50 mouse cellular contexts compared by ENCODE assay signal in the genomic region with DNA sequence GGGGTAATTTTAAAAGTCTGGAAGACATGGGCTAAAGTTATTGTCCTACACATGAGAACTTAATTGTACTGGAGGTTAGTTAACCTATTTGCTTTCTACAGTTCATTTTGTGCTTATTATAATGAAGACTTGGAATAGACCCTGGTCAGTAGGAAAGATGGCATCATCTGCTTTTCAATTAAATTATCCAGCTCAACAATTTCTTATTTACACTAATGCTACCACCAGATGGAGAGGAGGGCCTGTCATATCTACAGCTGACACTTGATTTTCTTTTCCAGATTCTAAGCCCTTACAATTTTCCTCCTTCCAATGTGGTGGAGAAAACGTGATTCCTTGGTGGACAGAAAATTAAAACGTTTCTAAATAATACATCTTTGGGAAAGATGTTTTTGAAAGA. TPM values are rescaled to one million over a fixed set of nuclear protein-coding genes. Genes with fewer than 3 reads are reported as not detected.
"Had no signal": no experiment of that assay in that cellular context is flagged by ENCODE, and none has a peak within 500 bp of the region (broad histone marks: within the 10 kb centered on the region; RNA-seq: fewer than 3 reads in every experiment).

No protein-coding gene starts in this region.

- H3K36me3 ChIP-seq: heart, embryonic 10.5 days; heart, embryonic 12.5 days; heart, embryonic 13.5 days; heart, embryonic 15.5 days; hindbrain, embryonic 10.5 days; hindbrain, embryonic 12.5 days; hindbrain, embryonic 15.5 days; intestine, embryonic 15.5 days; kidney, embryonic 15.5 days had no signal

- H3K4me3 ChIP-seq: heart, adult 2 months; heart, embryonic 10.5 days; heart, embryonic 12.5 days; heart, embryonic 13.5 days; heart, embryonic 15.5 days; hindbrain, embryonic 10.5 days; hindbrain, embryonic 12.5 days; hindbrain, embryonic 15.5 days; intestine, embryonic 15.5 days; kidney, embryonic 15.5 days; layer of hippocampus, adult 2 months had no signal

- H3K4me2 ChIP-seq: heart, embryonic 11.5 days; heart, embryonic 12.5 days; heart, embryonic 13.5 days; heart, embryonic 15.5 days; hindbrain, embryonic 12.5 days; hindbrain, embryonic 14.5 days; hindbrain, embryonic 15.5 days; intestine, embryonic 15.5 days; kidney, embryonic 15.5 days had no signal

- H3K9ac ChIP-seq: heart, embryonic 12.5 days; heart, embryonic 13.5 days; heart, embryonic 15.5 days; hindbrain, embryonic 12.5 days; hindbrain, embryonic 14.5 days; hindbrain, embryonic 15.5 days; intestine, embryonic 15.5 days; kidney, embryonic 15.5 days had no signal

- DNase-seq: heart, adult 2 months; heart, postnatal 10 days; heart, postnatal 14 days; heart, postnatal 36 days; heart, postnatal 4 days; kidney, adult 11 months; kidney, adult 18-20 months; kidney, adult 2 months; kidney, adult 8-10 months; kidney, adult 9 months; kidney, postnatal 10 days; kidney, postnatal 14 days; kidney, postnatal 25 days; kidney, postnatal 36 days; kidney, postnatal 4 days; layer of hippocampus, adult 9-11 months; layer of hippocampus, postnatal 36 days had no signal

- ATAC-seq: hindbrain, embryonic 16.5 days; inflammation-experienced regulatory T-cells, adult 6 months; intestine, embryonic 15.5 days; intestine, embryonic 16.5 days; intestine, postnatal 0 days had no signal

- H3K27me3 ChIP-seq: heart, embryonic 12.5 days; heart, embryonic 13.5 days; heart, embryonic 15.5 days; hindbrain, embryonic 12.5 days; hindbrain, embryonic 15.5 days; intestine, embryonic 15.5 days; kidney, embryonic 15.5 days had no signal

- H3K27ac ChIP-seq: heart, adult 2 months; heart, embryonic 10.5 days; heart, embryonic 13.5 days; heart, embryonic 15.5 days; hindbrain, embryonic 10.5 days; hindbrain, embryonic 12.5 days; hindbrain, embryonic 14.5 days; hindbrain, embryonic 15.5 days; intestine, embryonic 15.5 days; kidney, embryonic 15.5 days; kidney, postnatal 0 days; layer of hippocampus, adult 2 months had no signal

- H3K4me1 ChIP-seq: heart, embryonic 10.5 days; heart, embryonic 12.5 days; heart, embryonic 13.5 days; heart, embryonic 15.5 days; hindbrain, embryonic 10.5 days; hindbrain, embryonic 12.5 days; hindbrain, embryonic 15.5 days; intestine, embryonic 15.5 days; kidney, embryonic 15.5 days had no signal

- H3K9me3 ChIP-seq: heart, embryonic 10.5 days; heart, embryonic 12.5 days; heart, embryonic 13.5 days; heart, embryonic 15.5 days; hindbrain, embryonic 10.5 days; hindbrain, embryonic 12.5 days; hindbrain, embryonic 15.5 days; intestine, embryonic 15.5 days; kidney, embryonic 15.5 days had no signal

RNA-seq across cellular contexts. Expression of a gene that starts 42.3 kb away (rescaled TPM):
- total RNA-seq: heart, adult 2 months; heart, adult 8-10 months; heart, postnatal 10 days; heart, postnatal 14 days; heart, postnatal 25 days; heart, postnatal 36 days; heart, postnatal 4 days; hematopoietic stem cell, adult 5-6 weeks; layer of hippocampus, adult 18-20 months; layer of hippocampus, adult 2 months; layer of hippocampus, adult 8-10 months; layer of hippocampus, postnatal 10 days; layer of hippocampus, postnatal 14 days; layer of hippocampus, postnatal 25 days; layer of hippocampus, postnatal 36 days had no signal
- polyA plus RNA-seq: heart, adult 2 months; heart, embryonic 10.5 days; heart, embryonic 11.5 days; heart, embryonic 12.5 days; heart, embryonic 13.5 days; heart, embryonic 14.5 days; heart, embryonic 15.5 days; heart, embryonic 16.5 days; heart, postnatal 0 days; hindbrain, embryonic 10.5 days; hindbrain, embryonic 11.5 days; hindbrain, embryonic 12.5 days; hindbrain, embryonic 14.5 days; hindbrain, embryonic 15.5 days; hindbrain, embryonic 16.5 days; inflammation-experienced regulatory T-cells, adult 6 months; intestine, embryonic 14.5 days; intestine, embryonic 15.5 days; intestine, embryonic 16.5 days; intestine, postnatal 0 days; kidney, adult 2 months; kidney, embryonic 14.5 days; kidney, embryonic 15.5 days; kidney, embryonic 16.5 days; kidney, postnatal 0 days; large intestine, adult 2 months had no signal
